Mouse (Mus musculus): ENCODE data around the gene Pccb. TPM values are rescaled to one million over a fixed set of nuclear protein-coding genes. Genes with fewer than 3 reads are reported as not detected.

Gene Pccb
- polyA plus RNA-seq, 1 experiment: not detected

- H3K4me1 ChIP-seq (ENCODE audit: control insufficient read depth, insufficient read depth, low read length): no peaks in the 10 kb centered on the region
- no peak overlapping the region for H3K27ac ChIP-seq (ENCODE audit: insufficient read depth, low read depth, low read length)
- TF ChIP-seq CTCF (IDR thresholded peaks at IDR 0.05; ENCODE audit: insufficient read depth, low read depth, low read length): no peak
- TF ChIP-seq POLR2A (IDR thresholded peaks at IDR 0.05; ENCODE audit: insufficient read depth, low read depth, low read length): no peak
- H3K4me3 ChIP-seq (ENCODE audit: insufficient read depth, low read depth, low read length): no peak overlapping the region
- 97% methylated on average over 8 of the region's 8 CpGs for WGBS
Measured at GRCm38 (mm10) chr9:101002841-101003240, 31.9 kb downstream of the Pccb start.

- Histone ChIP-seq H3K4me3 (ENCODE audit: insufficient read depth, low read depth, low read length) (no peak overlapping the region), H3K27ac (ENCODE audit: insufficient read depth, low read depth, low read length) (no peak overlapping the region), H3K4me1 (ENCODE audit: control insufficient read depth, insufficient read depth, low read length) (no peaks in the 10 kb centered on the region)
- TF ChIP-seq POLR2A (IDR thresholded peaks at IDR 0.05; ENCODE audit: insufficient read depth, low read depth, low read length) (no peak), CTCF (IDR thresholded peaks at IDR 0.05; ENCODE audit: insufficient read depth, low read depth, low read length) (no peak)
- 98% methylated on average over 4 of the region's 4 CpGs for WGBS
Measured at GRCm38 (mm10) chr9:101002053-101002452, 32.6 kb downstream of the Pccb start.

GRCm38 (mm10) chr9:100997138-100997537, 37.6 kb downstream of the Pccb start:
- Histone ChIP-seq H3K27ac (ENCODE audit: insufficient read depth, low read depth, low read length) (no peak overlapping the region), H3K4me1 (ENCODE audit: control insufficient read depth, insufficient read depth, low read length) (no peaks in the 10 kb centered on the region), H3K4me3 (ENCODE audit: insufficient read depth, low read depth, low read length) (no peak overlapping the region)
- no peak for TF ChIP-seq CTCF (IDR thresholded peaks at IDR 0.05; ENCODE audit: insufficient read depth, low read depth, low read length)
- TF ChIP-seq POLR2A (IDR thresholded peaks at IDR 0.05; ENCODE audit: insufficient read depth, low read depth, low read length): no peak
- WGBS: 96% methylated on average over 2 of the region's 2 CpGs

GRCm38 (mm10) chr9:100993937-100994336, 40.8 kb downstream of the Pccb start:
- H3K27ac ChIP-seq (ENCODE audit: insufficient read depth, low read depth, low read length): no peak overlapping the region
- TF ChIP-seq POLR2A (IDR thresholded peaks at IDR 0.05; ENCODE audit: insufficient read depth, low read depth, low read length): no peak
- TF ChIP-seq CTCF (IDR thresholded peaks at IDR 0.05; ENCODE audit: insufficient read depth, low read depth, low read length): no peak
- no peak overlapping the region for H3K4me3 ChIP-seq (ENCODE audit: insufficient read depth, low read depth, low read length)
- no peaks in the 10 kb centered on the region for H3K4me1 ChIP-seq (ENCODE audit: control insufficient read depth, insufficient read depth, low read length)
- WGBS: 87% methylated on average over 4 of the region's 4 CpGs

- Histone ChIP-seq H3K4me1 (ENCODE audit: control insufficient read depth, insufficient read depth, low read length) (no peaks in the 10 kb centered on the region), H3K27ac (ENCODE audit: insufficient read depth, low read depth, low read length) (no peak overlapping the region), H3K4me3 (ENCODE audit: insufficient read depth, low read depth, low read length) (no peak overlapping the region)
- no peak for TF ChIP-seq CTCF (IDR thresholded peaks at IDR 0.05; ENCODE audit: insufficient read depth, low read depth, low read length)
- no peak for TF ChIP-seq POLR2A (IDR thresholded peaks at IDR 0.05; ENCODE audit: insufficient read depth, low read depth, low read length)
- 94% methylated on average over 2 of the region's 2 CpGs for WGBS
Measured at GRCm38 (mm10) chr9:100992191-100992590, 42.5 kb downstream of the Pccb start.

GRCm38 (mm10) chr9:100991321-100991720, 43.4 kb downstream of the Pccb start:
- no peaks in the 10 kb centered on the region for H3K4me1 ChIP-seq (ENCODE audit: control insufficient read depth, insufficient read depth, low read length)
- WGBS: 91% methylated on average over 2 of the region's 2 CpGs
- TF ChIP-seq POLR2A (IDR thresholded peaks at IDR 0.05; ENCODE audit: insufficient read depth, low read depth, low read length) (no peak), CTCF (IDR thresholded peaks at IDR 0.05; ENCODE audit: insufficient read depth, low read depth, low read length) (no peak)

GRCm38 (mm10) chr9:100990609-100991008, 44.1 kb downstream of the Pccb start:
- no peak for TF ChIP-seq POLR2A (IDR thresholded peaks at IDR 0.05; ENCODE audit: insufficient read depth, low read depth, low read length)
- TF ChIP-seq CTCF (IDR thresholded peaks at IDR 0.05; ENCODE audit: insufficient read depth, low read depth, low read length): no peak
- H3K4me1 ChIP-seq (ENCODE audit: control insufficient read depth, insufficient read depth, low read length): no peaks in the 10 kb centered on the region
- H3K4me3 ChIP-seq (ENCODE audit: insufficient read depth, low read depth, low read length): no peak overlapping the region
- no peak overlapping the region for H3K27ac ChIP-seq (ENCODE audit: insufficient read depth, low read depth, low read length)
- WGBS: 94% methylated on average over 5 of the region's 5 CpGs

More at GRCm38 (mm10) chr9:100991321-100991720, 43.4 kb downstream of the Pccb start:
- Histone ChIP-seq H3K4me3 (ENCODE audit: insufficient read depth, low read depth, low read length) (no peak overlapping the region), H3K27ac (ENCODE audit: insufficient read depth, low read depth, low read length) (no peak overlapping the region)

GRCm38 (mm10) chr9:100987850-100988249, 46.8 kb downstream of the Pccb start:
- TF ChIP-seq CTCF (IDR thresholded peaks at IDR 0.05; ENCODE audit: insufficient read depth, low read depth, low read length) (no peak), POLR2A (IDR thresholded peaks at IDR 0.05; ENCODE audit: insufficient read depth, low read depth, low read length) (no peak)
- no peak overlapping the region for H3K4me3 ChIP-seq (ENCODE audit: insufficient read depth, low read depth, low read length)

GRCm38 (mm10) chr9:100987006-100987405, 47.7 kb downstream of the Pccb start:
- no peak for TF ChIP-seq POLR2A (IDR thresholded peaks at IDR 0.05; ENCODE audit: insufficient read depth, low read depth, low read length)
- TF ChIP-seq CTCF (IDR thresholded peaks at IDR 0.05; ENCODE audit: insufficient read depth, low read depth, low read length): no peak
- WGBS: 91% methylated on average over 5 of the region's 5 CpGs
- H3K4me1 ChIP-seq (ENCODE audit: control insufficient read depth, insufficient read depth, low read length): no peaks in the 10 kb centered on the region
- H3K4me3 ChIP-seq (ENCODE audit: insufficient read depth, low read depth, low read length): no peak overlapping the region
- no peak overlapping the region for H3K27ac ChIP-seq (ENCODE audit: insufficient read depth, low read depth, low read length)

More at GRCm38 (mm10) chr9:100987850-100988249, 46.8 kb downstream of the Pccb start:
- Histone ChIP-seq H3K27ac (ENCODE audit: insufficient read depth, low read depth, low read length) (no peak overlapping the region), H3K4me1 (ENCODE audit: control insufficient read depth, insufficient read depth, low read length) (no peaks in the 10 kb centered on the region)
- WGBS: 95% methylated on average over 3 of the region's 3 CpGs

Measured in olfactory bulb, adult 2 months (tissue).